Mouse (Mus musculus) kidney, adult 2 months (tissue): ENCODE data around the gene Mllt1. TPM values are rescaled to one million over a fixed set of nuclear protein-coding genes. Genes with fewer than 3 reads are reported as not detected.

Experiments used
- DNase-seq: peaks from one replicate; pipeline ENCODE4 v3.0.0; 2021
- H3K27ac ChIP-seq: fragments of 200-500 bp; 2 replicates; pipeline ENCODE4 v1.5.1; 2012; ENCODE audit warnings: low read depth, low read length, control low read depth, inconsistent platforms; ENCODE audit not compliant: insufficient read depth
- H3K27me3 ChIP-seq: fragments of 200-500 bp; replicated peaks from 2 replicates; pipeline ENCODE4 v1.6.1; 2012; ENCODE audit warnings: mild to moderate bottlenecking, moderate library complexity, low read length, inconsistent platforms; ENCODE audit not compliant: control insufficient read depth, insufficient read depth
- H3K36me3 ChIP-seq: fragments of 200-500 bp; 2 replicates; pipeline ENCODE4 v1.6.1; 2012; ENCODE audit warnings: mild to moderate bottlenecking, moderate library complexity, low read length, inconsistent platforms; ENCODE audit not compliant: control insufficient read depth, insufficient read depth
- H3K4me1 ChIP-seq: fragments of 200-500 bp; 2 replicates; pipeline ENCODE4 v1.6.1; 2011; ENCODE audit warnings: low read length; ENCODE audit not compliant: control insufficient read depth, insufficient read depth
- H3K4me3 ChIP-seq: fragments of 200-500 bp; 2 replicates; pipeline ENCODE4 v1.5.1; 2011; ENCODE audit warnings: mild to moderate bottlenecking, low read depth, low read length, control low read depth; ENCODE audit not compliant: insufficient read depth
- CTCF ChIP-seq: fragments of 200-500 bp; conservative IDR thresholded peaks from 2 replicates; pipeline ENCODE4 v1.5.1; 2011; ENCODE audit warnings: low read depth, mild to moderate bottlenecking, control low read depth, low read length, moderate library complexity, mixed read lengths; ENCODE audit not compliant: insufficient read depth, insufficient read length
- POLR2A ChIP-seq: fragments of 200-500 bp; IDR thresholded peaks from one replicate; pipeline ENCODE4 v1.6.1; 2011; ENCODE audit warnings: low read depth, low read length, control low read depth
- WGBS: fragments of 180-500 bp; shearing (Covaris S2); methylation state at CpG from one replicate; pipeline ENCODE4 v1.1.7; 2018; 5-methylcytosine and 5-hydroxymethylcytosine counted together
- polyA plus RNA-seq: library from polyadenylated mRNA; depleted of rRNA; stranded (reverse); fragments of >200 nt; gene quantifications from 2 replicates; pipeline ENCODE4 v1.2.3, GENCODE M21; 2012

Gene Mllt1
- polyA plus RNA-seq, 1 experiment = 30.1 TPM

DNA sequence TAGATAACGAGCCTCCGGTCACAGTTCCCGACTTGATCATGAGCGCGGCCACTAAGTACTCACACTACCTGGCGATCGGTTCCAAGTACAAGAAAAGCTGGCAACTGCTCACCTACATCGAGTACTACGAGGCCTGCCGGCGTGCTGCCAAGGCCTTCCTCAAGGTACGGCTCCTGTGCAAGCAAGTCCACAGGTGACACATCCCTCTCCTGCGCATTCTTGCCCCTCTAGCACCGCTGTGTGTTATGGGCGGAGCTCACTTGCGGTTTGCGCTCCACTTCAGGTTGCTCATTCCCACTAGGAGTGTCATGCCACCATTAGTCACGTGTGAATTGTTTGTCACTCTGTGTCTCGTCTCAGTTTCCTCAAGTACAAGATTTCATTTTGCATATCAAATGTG, 57.8 kb downstream of the Mllt1 start:
- Histone ChIP-seq H3K27ac (no peak overlapping the region), H3K4me1 (no peaks in the 10 kb centered on the region), H3K36me3 (no peaks in the 10 kb centered on the region), H3K27me3 (no peaks in the 10 kb centered on the region), H3K4me3 (no peak overlapping the region)
- WGBS = 87% methylated on average over 19 of the region's 19 CpGs
- no peak for DNase-seq
- TF ChIP-seq POLR2A = no peak

DNA sequence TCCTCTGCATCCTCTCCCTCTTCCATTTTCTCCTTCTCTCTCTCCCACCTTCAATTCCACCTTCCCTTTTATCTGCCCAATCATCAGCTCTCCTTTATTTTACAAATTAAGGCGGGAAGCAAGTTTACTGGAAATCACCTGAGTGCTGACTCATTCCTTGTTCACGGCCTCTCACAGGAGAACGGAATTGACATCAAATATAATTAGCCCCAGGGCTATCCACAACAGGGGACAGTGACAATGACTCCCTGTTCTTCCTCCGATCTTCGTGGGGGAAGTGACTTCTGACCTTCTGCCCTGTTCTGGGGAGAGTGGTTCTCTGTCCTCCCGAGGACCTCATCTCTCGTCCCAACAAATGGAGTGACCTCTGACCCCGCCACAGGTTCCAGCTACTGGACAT, 58.2 kb downstream of the Mllt1 start:
- Histone ChIP-seq H3K36me3 (no peaks in the 10 kb centered on the region), H3K27me3 (no peaks in the 10 kb centered on the region), H3K27ac (no peak overlapping the region), H3K4me3 (no peak overlapping the region), H3K4me1 (no peaks in the 10 kb centered on the region)
- no peak for DNase-seq
- WGBS = 48% methylated on average over 8 of the region's 8 CpGs
- TF ChIP-seq POLR2A = no peak

DNA sequence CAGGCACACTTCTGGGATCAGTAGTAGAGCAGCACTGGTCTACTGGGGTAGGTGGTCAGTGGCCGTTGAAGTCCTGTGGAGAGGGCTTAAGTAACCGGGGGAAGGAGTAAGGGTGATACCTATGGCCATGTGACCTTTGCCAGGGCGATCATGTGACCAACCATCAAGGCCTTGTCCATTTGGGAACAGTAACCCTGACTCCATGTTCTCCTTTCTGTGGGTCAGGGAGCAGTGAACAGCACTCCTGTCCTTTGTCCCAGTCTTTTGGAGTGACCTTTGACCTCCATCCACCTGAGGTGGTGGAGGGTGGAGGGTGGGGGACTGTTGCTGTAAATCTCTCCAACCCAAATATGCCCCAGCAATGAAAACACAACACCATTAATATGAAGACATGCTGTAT, 58.8 kb downstream of the Mllt1 start:
- no peaks in the 10 kb centered on the region for H3K4me1 ChIP-seq
- no peak overlapping the region for H3K27ac ChIP-seq
- no peaks in the 10 kb centered on the region for H3K36me3 ChIP-seq
- no peak for TF ChIP-seq POLR2A
- TF ChIP-seq CTCF = no peak
- DNase-seq = no peak
- no peak overlapping the region for H3K4me3 ChIP-seq
- no peaks in the 10 kb centered on the region for H3K27me3 ChIP-seq
- WGBS = 79% methylated on average over 3 of the region's 3 CpGs

DNA sequence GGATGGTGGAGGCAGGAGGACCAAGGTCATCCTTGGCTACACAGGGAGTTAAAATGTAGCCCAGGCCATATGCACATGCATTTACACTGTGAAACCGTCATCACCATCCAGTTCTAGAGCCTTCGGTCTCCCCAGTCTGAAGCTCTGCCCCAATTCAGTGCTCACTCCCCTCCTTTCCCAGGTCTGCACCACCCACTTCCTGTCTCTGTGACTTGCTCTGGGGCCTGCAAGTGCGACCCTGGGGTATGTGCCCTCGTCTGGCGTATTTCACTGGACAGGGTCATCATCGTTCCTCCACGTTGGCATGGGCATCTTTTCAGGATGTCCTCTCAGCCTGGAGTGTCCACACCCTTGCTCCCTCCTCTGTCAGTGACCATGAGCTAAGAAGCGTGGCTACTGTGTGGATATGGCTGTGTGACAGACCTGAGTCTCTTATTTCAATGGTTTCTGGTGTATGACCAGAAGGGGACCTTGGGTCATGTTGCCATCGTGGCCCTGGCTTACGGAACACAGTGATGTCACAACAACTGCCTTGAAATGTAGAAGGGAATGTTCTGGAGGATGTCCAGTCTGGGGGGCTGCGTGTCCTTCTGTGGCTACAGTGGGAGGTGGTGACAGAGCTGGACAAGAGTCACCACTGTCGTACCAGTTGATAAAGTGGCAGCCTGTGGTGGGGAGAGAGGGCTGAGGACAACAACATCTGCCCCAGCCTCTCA, 60.1 kb downstream of the Mllt1 start, which contains the start of gene 1700061G19Rik:
Gene 1700061G19Rik, plus strand, starts transcription at position 542 of the 716 bp plus-strand sequence.
- Histone ChIP-seq H3K27me3 (no peaks in the 10 kb centered on the region), H3K36me3 (no peaks in the 10 kb centered on the region), H3K4me1 (no peaks in the 10 kb centered on the region), H3K4me3 (no peak within 1 kb of the TSS), H3K27ac (no peak within 1 kb of the TSS)
- TF ChIP-seq POLR2A (no peak), CTCF (no peak)
- no peak for DNase-seq
- WGBS = 74% methylated on average over 12 of the region's 12 CpGs

DNA sequence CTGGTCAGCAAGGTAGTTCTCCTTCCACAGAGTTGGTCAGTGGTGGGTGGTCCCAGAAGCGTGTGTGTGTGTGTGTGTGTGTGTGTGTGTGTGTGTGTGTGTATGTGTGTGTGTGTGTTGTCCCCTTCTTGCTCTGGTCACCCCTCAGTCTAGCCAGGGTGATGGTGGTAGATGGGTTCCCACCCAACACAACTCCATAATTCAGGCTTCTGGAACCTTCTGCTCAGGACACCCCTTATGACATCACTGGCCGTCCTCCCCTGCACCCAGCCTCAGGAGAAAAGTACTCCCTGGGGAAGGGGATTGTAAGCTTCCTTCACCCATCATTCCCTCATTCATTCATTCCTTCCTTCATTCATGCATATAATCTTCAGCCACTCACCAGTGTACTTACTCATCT, 61.0 kb downstream of the Mllt1 start, which contains the start of gene Acsbg2:
Gene Acsbg2, minus strand, starts transcription at position 211 of the 400 bp plus-strand sequence.
- Histone ChIP-seq H3K27me3 (no peaks in the 10 kb centered on the region), H3K4me1 (no peaks in the 10 kb centered on the region), H3K36me3 (no peaks in the 10 kb centered on the region), H3K27ac (no peak within 1 kb of the TSS), H3K4me3 (no peak within 1 kb of the TSS)
- TF ChIP-seq CTCF = no peak
- 94% methylated on average over 2 of the region's 2 CpGs for WGBS
- DNase-seq = no peak

DNA sequence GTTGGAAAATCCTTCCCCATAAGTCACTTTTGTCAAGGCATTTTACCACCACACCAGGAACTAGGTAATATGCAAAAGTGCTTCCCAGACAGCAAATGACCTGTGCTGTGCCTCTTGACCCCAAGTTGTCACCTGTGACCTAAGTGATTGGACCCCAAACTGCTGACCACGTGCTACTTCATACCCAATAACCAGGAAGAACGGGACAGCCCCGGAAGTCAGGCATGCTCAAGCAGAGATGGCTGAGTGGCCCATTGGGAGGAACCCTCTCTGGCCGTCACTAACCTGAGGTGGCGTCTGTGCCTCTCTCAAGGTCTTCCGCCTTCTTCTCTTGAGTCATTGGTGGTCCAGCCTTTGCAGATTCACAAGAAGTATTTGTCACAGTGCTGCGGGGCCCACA, 62.7 kb downstream of the Mllt1 start:
- Histone ChIP-seq H3K4me1 (no peaks in the 10 kb centered on the region), H3K27me3 (no peaks in the 10 kb centered on the region), H3K4me3 (no peak overlapping the region), H3K36me3 (no peaks in the 10 kb centered on the region), H3K27ac (no peak overlapping the region)
- WGBS = 77% methylated on average over 7 of the region's 7 CpGs
- no peak for DNase-seq
- TF ChIP-seq CTCF (no peak), POLR2A (no peak)

DNA sequence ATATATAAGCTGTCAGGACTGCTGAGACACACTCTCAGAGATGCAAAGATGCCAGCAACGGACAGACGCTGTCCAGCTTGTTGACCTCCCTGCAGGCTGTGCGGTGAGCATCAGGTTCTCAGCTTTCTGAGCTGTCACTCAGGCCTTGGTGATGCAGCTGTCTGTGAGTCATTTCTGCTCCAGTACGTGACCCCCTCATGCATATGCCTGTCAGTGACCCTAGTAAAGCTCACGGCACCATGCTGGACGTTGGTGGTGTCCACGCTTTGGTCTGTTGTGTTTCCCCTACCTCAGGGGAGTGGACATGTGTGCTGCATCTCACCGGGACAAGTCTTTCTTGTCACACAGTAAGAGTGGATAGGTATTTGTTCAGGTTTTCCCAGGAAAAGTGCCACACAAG, 63.4 kb downstream of the Mllt1 start:
- no peak for TF ChIP-seq CTCF
- no peak for TF ChIP-seq POLR2A
- 59% methylated on average over 8 of the region's 8 CpGs for WGBS
- DNase-seq = no peak

More for the DNA sequence above, 63.4 kb downstream of the Mllt1 start:
- Histone ChIP-seq H3K27ac (no peak overlapping the region), H3K36me3 (no peaks in the 10 kb centered on the region), H3K4me1 (no peaks in the 10 kb centered on the region), H3K27me3 (no peaks in the 10 kb centered on the region), H3K4me3 (no peak overlapping the region)
